In genomic region chr11:87595976-87596375, GRCm38 (mm10) we compare ENCODE assay signal across 8 mouse cellular contexts. TPM values are rescaled to one million over a fixed set of nuclear protein-coding genes. Genes with fewer than 3 reads are reported as not detected.
DNase-seq lines count a peak whose midpoint lies in the region; ATAC-seq and TF ChIP-seq lines count a peak whose summit lies in the region.

No protein-coding gene starts in this region.

- H3K4me2 ChIP-seq in lung, embryonic 15.5 days = peak overlapping the region; percentile 94
- H3K4me2 ChIP-seq in forebrain, embryonic 16.5 days (ENCODE audit: low read length) = peak overlapping the region; percentile 53
- H3K4me2 ChIP-seq in liver, embryonic 14.5 days (ENCODE audit: low read depth) = peak overlapping the region; percentile 91

- peak overlapping the region; percentile 66 for H3K4me3 ChIP-seq in lung, embryonic 15.5 days
- peak overlapping the region; percentile 90 for H3K4me3 ChIP-seq in forebrain, embryonic 16.5 days (replicated peaks; ENCODE audit: low read length)
- H3K4me3 ChIP-seq in liver, embryonic 14.5 days (ENCODE audit: insufficient read depth in 1 of 2, low read depth in 2 of 2, low read length in 2 of 2) = peak overlapping the region; percentile 45 to 62

- no peaks in the 10 kb centered on the region for H3K27me3 ChIP-seq in lung, embryonic 15.5 days
- no peaks in the 10 kb centered on the region for H3K27me3 ChIP-seq in forebrain, embryonic 16.5 days (replicated peaks; ENCODE audit: control insufficient read depth, insufficient read depth, low read length)
- no peaks in the 10 kb centered on the region for H3K27me3 ChIP-seq in liver, embryonic 14.5 days (ENCODE audit: control insufficient read depth, insufficient read depth, low read length)

- peak; percentile 65 for DNase-seq in cerebellum, adult 11-12 months
- no peak for DNase-seq in cerebellum, postnatal 4 days (ENCODE audit: low spot score in 2 of 2)
- no peak for DNase-seq in lung, postnatal 36 days
- DNase-seq in liver, embryonic 14.5 days (ENCODE audit: low read depth in 3 of 3, low spot score in 3 of 3) = no peak
- no peak for DNase-seq in adrenal gland, postnatal 10 days
- no peak for DNase-seq in frontal cortex, postnatal 14 days (ENCODE audit: low spot score in 2 of 2)

- peaks cover 41% of the 10 kb centered on the region for H3K4me1 ChIP-seq in lung, embryonic 15.5 days
- peaks cover 35% of the 10 kb centered on the region for H3K4me1 ChIP-seq in forebrain, embryonic 16.5 days (replicated peaks; ENCODE audit: control insufficient read depth, insufficient read depth, low read length)
- peaks cover 21 to 27% of the 10 kb centered on the region in 2 experiments for H3K4me1 ChIP-seq in liver, embryonic 14.5 days (replicated peaks; ENCODE audit: control insufficient read depth in 2 of 2, insufficient read depth in 2 of 2, low read length in 1 of 2)

- H3K27ac ChIP-seq in lung, embryonic 15.5 days = peak overlapping the region; percentile 73
- peak overlapping the region; percentile 89 for H3K27ac ChIP-seq in forebrain, embryonic 16.5 days (ENCODE audit: low read length)
- H3K27ac ChIP-seq in liver, embryonic 14.5 days = no peak overlapping the region

- peak overlapping the region; percentile 84 for H3K9ac ChIP-seq in lung, embryonic 15.5 days
- peak overlapping the region; percentile 98 for H3K9ac ChIP-seq in forebrain, embryonic 16.5 days (replicated peaks; ENCODE audit: low read depth, low read length)
- peak overlapping the region; percentile 67 for H3K9ac ChIP-seq in liver, embryonic 14.5 days (replicated peaks)

- no peaks in the 10 kb centered on the region for H3K9me3 ChIP-seq in lung, embryonic 15.5 days
- H3K9me3 ChIP-seq in forebrain, embryonic 16.5 days (ENCODE audit: control insufficient read depth, low read length) = no peaks in the 10 kb centered on the region
- H3K9me3 ChIP-seq in liver, embryonic 14.5 days (ENCODE audit: control insufficient read depth, low read length) = no peaks in the 10 kb centered on the region

- TF ChIP-seq EP300 in liver, embryonic 14.5 days (IDR thresholded peaks at IDR 0.05; ENCODE audit: low read depth) = no peak

- no peak for ATAC-seq in lung, embryonic 15.5 days (ENCODE audit: borderline replicate concordance, extremely low read depth, low FRiP score, low TSS enrichment)
- no peak for ATAC-seq in forebrain, embryonic 16.5 days
- ATAC-seq in liver, embryonic 14.5 days (ENCODE audit: insufficient read depth) = no peak

- H3K36me3 ChIP-seq in lung, embryonic 15.5 days = peaks cover 50% of the 10 kb centered on the region
- peaks cover 22% of the 10 kb centered on the region for H3K36me3 ChIP-seq in forebrain, embryonic 16.5 days (ENCODE audit: control insufficient read depth, insufficient read depth)
- peaks cover 30% of the 10 kb centered on the region for H3K36me3 ChIP-seq in liver, embryonic 14.5 days (replicated peaks; ENCODE audit: control insufficient read depth, insufficient read depth, low read depth)

- TF ChIP-seq CTCF in liver, embryonic 14.5 days (IDR thresholded peaks at IDR 0.05; ENCODE audit: low read depth) = no peak

- WGBS in lung, embryonic 15.5 days = 5% methylated on average over 7 of the region's 7 CpGs
- 2% methylated on average over 7 of the region's 7 CpGs for WGBS in forebrain, embryonic 16.5 days
- 39% methylated on average over 7 of the region's 7 CpGs for WGBS in liver, embryonic 14.5 days (ENCODE audit: insufficient replicate concordance)

RNA-seq across cellular contexts. Expression of gene Mtmr4, which starts 4.0 kb away (rescaled TPM):
- polyA plus RNA-seq in lung, embryonic 15.5 days (2015; fragmentation: Nextera tagmentation; extraction: Ambion mirVana) = 34.8 and 34.9 TPM in 2 replicates
- 65.1 and 71.5 TPM in 2 replicates for polyA plus RNA-seq in forebrain, embryonic 16.5 days (2015; fragmentation: Nextera tagmentation; extraction: Ambion mirVana)
- 5.7 and 6.5 TPM in 2 replicates for polyA plus RNA-seq in liver, embryonic 14.5 days (2012; rRNA removed)
- 8.7 and 9.2 TPM in 2 replicates for polyA plus RNA-seq in liver, embryonic 14.5 days (2014; fragmentation: Nextera tagmentation; extraction: Ambion mirVana)
- total RNA-seq in adrenal gland, postnatal 10 days (2021) = 10 to 100 TPM; 23.9 to 28.4 TPM

RNA-seq across cellular contexts. Expression of gene Hsf5, which starts 21.0 kb away (rescaled TPM):
- polyA plus RNA-seq in lung, embryonic 15.5 days (2015; fragmentation: Nextera tagmentation; extraction: Ambion mirVana) = 0.15 and 0.21 TPM in 2 replicates
- 0.45 and 0.46 TPM in 2 replicates for polyA plus RNA-seq in forebrain, embryonic 16.5 days (2015; fragmentation: Nextera tagmentation; extraction: Ambion mirVana)
- polyA plus RNA-seq in liver, embryonic 14.5 days (2012; rRNA removed) = 0.02 TPM in 1 of 2 replicates, not detected in the other
- not detected in 2 replicates for polyA plus RNA-seq in liver, embryonic 14.5 days (2014; fragmentation: Nextera tagmentation; extraction: Ambion mirVana)
- under 1 TPM; 0.12 TPM for total RNA-seq in adrenal gland, postnatal 10 days (2021)

RNA-seq across cellular contexts. Expression of gene Sept4, which starts 27.3 kb away (rescaled TPM):
- 76.8 and 85.6 TPM in 2 replicates for polyA plus RNA-seq in lung, embryonic 15.5 days (2015; fragmentation: Nextera tagmentation; extraction: Ambion mirVana)
- polyA plus RNA-seq in forebrain, embryonic 16.5 days (2015; fragmentation: Nextera tagmentation; extraction: Ambion mirVana) = 21.9 and 22.9 TPM in 2 replicates
- polyA plus RNA-seq in liver, embryonic 14.5 days (2012; rRNA removed) = 5.5 and 8.0 TPM in 2 replicates
- polyA plus RNA-seq in liver, embryonic 14.5 days (2014; fragmentation: Nextera tagmentation; extraction: Ambion mirVana) = 9.1 and 11.2 TPM in 2 replicates
- 10 to 100 TPM; 54.9 to 55.4 TPM for total RNA-seq in adrenal gland, postnatal 10 days (2021)

RNA-seq across cellular contexts. Expression of gene Gm11492, which starts 29.5 kb away (rescaled TPM):
- polyA plus RNA-seq in lung, embryonic 15.5 days (2015; fragmentation: Nextera tagmentation; extraction: Ambion mirVana) = not detected in 2 replicates
- not detected in 2 replicates for polyA plus RNA-seq in forebrain, embryonic 16.5 days (2015; fragmentation: Nextera tagmentation; extraction: Ambion mirVana)
- polyA plus RNA-seq in liver, embryonic 14.5 days (2012; rRNA removed) = not detected in 2 replicates
- not detected in 2 replicates for polyA plus RNA-seq in liver, embryonic 14.5 days (2014; fragmentation: Nextera tagmentation; extraction: Ambion mirVana)
- not detected for total RNA-seq in adrenal gland, postnatal 10 days (2021)
